Mouse (Mus musculus): ENCODE measurements at regions not wholly inside any gene's neighbourhood (a gene's known extent, or its start where the extent isn't known, plus 50 kb on each side); places are given as distances from the start of the nearest gene placed in this dataset.

GRCm38 (mm10) chr1:75888499-75889208 lies 342.6 kb downstream of the Slc4a3 start:
- Histone ChIP-seq H3K36me3 (no peaks in the 10 kb centered on the region), H3K4me3 (no peak overlapping the region), H3K27ac (no peak overlapping the region), H3K27me3 (ENCODE audit: insufficient read depth, poor library complexity, severe bottlenecking) (peaks cover 7% of the 10 kb centered on the region; the same call in 1 of the 2 replicates), H3K9me3 (no peaks in the 10 kb centered on the region), H3K4me1 (no peaks in the 10 kb centered on the region)
- DNase-seq (ENCODE audit: low spot score), result no peak
- 25% methylated on average over 9 of the region's 9 CpGs for WGBS

GRCm38 (mm10) chr1:75889847-75890591 lies 344.0 kb downstream of the Slc4a3 start:
- H3K36me3 ChIP-seq, result no peaks in the 10 kb centered on the region
- no peak for DNase-seq (ENCODE audit: low spot score)

GRCm38 (mm10) chr1:75890636-75891276 lies 344.7 kb downstream of the Slc4a3 start:
- H3K4me1 ChIP-seq, result no peaks in the 10 kb centered on the region
- H3K4me3 ChIP-seq, result no peak overlapping the region
- no peaks in the 10 kb centered on the region for H3K36me3 ChIP-seq
- peaks cover 7% of the 10 kb centered on the region; the same call in 1 of the 2 replicates for H3K27me3 ChIP-seq (ENCODE audit: insufficient read depth, poor library complexity, severe bottlenecking)
- DNase-seq (ENCODE audit: low spot score), result no peak
- no peak overlapping the region for H3K27ac ChIP-seq
- 82% methylated on average over 10 of the region's 10 CpGs for WGBS
- H3K9me3 ChIP-seq, result no peaks in the 10 kb centered on the region

More at GRCm38 (mm10) chr1:75889847-75890591, 344.0 kb downstream of the Slc4a3 start:
- 70% methylated on average over 4 of the region's 4 CpGs for WGBS
- Histone ChIP-seq H3K27ac (no peak overlapping the region), H3K4me1 (no peaks in the 10 kb centered on the region), H3K27me3 (ENCODE audit: insufficient read depth, poor library complexity, severe bottlenecking) (peaks cover 7% of the 10 kb centered on the region; the same call in 1 of the 2 replicates), H3K9me3 (no peaks in the 10 kb centered on the region), H3K4me3 (no peak overlapping the region)

GRCm38 (mm10) chr1:75895550-75895949 lies 349.5 kb downstream of the Slc4a3 start:
- WGBS, result 97% methylated on average over 1 of the region's 1 CpGs
- Histone ChIP-seq H3K27me3 (ENCODE audit: insufficient read depth, poor library complexity, severe bottlenecking) (no peaks in the 10 kb centered on the region), H3K27ac (no peak overlapping the region), H3K4me3 (no peak overlapping the region), H3K9me3 (no peaks in the 10 kb centered on the region), H3K36me3 (no peaks in the 10 kb centered on the region), H3K4me1 (no peaks in the 10 kb centered on the region)
- DNase-seq (ENCODE audit: low spot score), result no peak

- no peaks in the 10 kb centered on the region for H3K4me1 ChIP-seq
- H3K9me3 ChIP-seq, result no peaks in the 10 kb centered on the region
- no peaks in the 10 kb centered on the region for H3K36me3 ChIP-seq
- WGBS, result 50% methylated on average over 1 of the region's 1 CpGs
- peak; percentile 38 for DNase-seq (ENCODE audit: low spot score)
- no peak overlapping the region for H3K27ac ChIP-seq
- H3K27me3 ChIP-seq (ENCODE audit: insufficient read depth, poor library complexity, severe bottlenecking), result no peaks in the 10 kb centered on the region
- H3K4me3 ChIP-seq, result no peak overlapping the region
Measured at GRCm38 (mm10) chr1:75901146-75901545, 355.1 kb downstream of the Slc4a3 start.

GRCm38 (mm10) chr1:75905699-75906470 lies 359.8 kb downstream of the Slc4a3 start:
- H3K9me3 ChIP-seq, result no peaks in the 10 kb centered on the region
- no peaks in the 10 kb centered on the region for H3K4me1 ChIP-seq
- WGBS, result 69% methylated on average over 9 of the region's 9 CpGs
- no peaks in the 10 kb centered on the region for H3K36me3 ChIP-seq
- no peak overlapping the region for H3K27ac ChIP-seq
- H3K4me3 ChIP-seq, result no peak overlapping the region
- no peak for DNase-seq (ENCODE audit: low spot score)
- H3K27me3 ChIP-seq (ENCODE audit: insufficient read depth, poor library complexity, severe bottlenecking), result no peaks in the 10 kb centered on the region

- Histone ChIP-seq H3K27me3 (ENCODE audit: insufficient read depth, poor library complexity, severe bottlenecking) (peaks cover 8% of the 10 kb centered on the region; the same call in 1 of the 2 replicates), H3K4me1 (peaks cover 8% of the 10 kb centered on the region), H3K36me3 (no peaks in the 10 kb centered on the region), H3K4me3 (no peak overlapping the region), H3K9me3 (no peaks in the 10 kb centered on the region), H3K27ac (no peak overlapping the region)
- 83% methylated on average over 2 of the region's 2 CpGs for WGBS
- DNase-seq (ENCODE audit: low spot score), result no peak
Measured at GRCm38 (mm10) chr1:75915311-75915710, 369.2 kb downstream of the Slc4a3 start.

GRCm38 (mm10) chr1:75916181-75916580 lies 370.1 kb downstream of the Slc4a3 start:
- 34% methylated on average over 2 of the region's 2 CpGs for WGBS
- H3K9me3 ChIP-seq, result no peaks in the 10 kb centered on the region
- no peak overlapping the region for H3K27ac ChIP-seq
- peaks cover 8% of the 10 kb centered on the region; the same call in 1 of the 2 replicates for H3K27me3 ChIP-seq (ENCODE audit: insufficient read depth, poor library complexity, severe bottlenecking)
- DNase-seq (ENCODE audit: low spot score), result no peak
- H3K4me3 ChIP-seq, result no peak overlapping the region
- H3K4me1 ChIP-seq, result peaks cover 8% of the 10 kb centered on the region
- no peaks in the 10 kb centered on the region for H3K36me3 ChIP-seq

- Histone ChIP-seq H3K4me1 (peaks cover 8% of the 10 kb centered on the region), H3K27ac (no peak overlapping the region), H3K36me3 (no peaks in the 10 kb centered on the region), H3K4me3 (no peak overlapping the region), H3K9me3 (no peaks in the 10 kb centered on the region), H3K27me3 (ENCODE audit: insufficient read depth, poor library complexity, severe bottlenecking) (peaks cover 8% of the 10 kb centered on the region; the same call in 1 of the 2 replicates)
- WGBS, result 54% methylated on average over 2 of the region's 2 CpGs
- no peak for DNase-seq (ENCODE audit: low spot score)
Measured at GRCm38 (mm10) chr1:75919134-75919533, 373.1 kb downstream of the Slc4a3 start.

GRCm38 (mm10) chr1:75925046-75925445 lies 379.0 kb downstream of the Slc4a3 start:
- no peaks in the 10 kb centered on the region; the same call in 1 of the 2 replicates for H3K27me3 ChIP-seq (ENCODE audit: insufficient read depth, poor library complexity, severe bottlenecking)
- 80% methylated on average over 8 of the region's 8 CpGs for WGBS
- H3K4me3 ChIP-seq, result no peak overlapping the region
- DNase-seq (ENCODE audit: low spot score), result no peak
- no peak overlapping the region for H3K27ac ChIP-seq
- no peaks in the 10 kb centered on the region for H3K4me1 ChIP-seq
- no peaks in the 10 kb centered on the region for H3K36me3 ChIP-seq
- no peaks in the 10 kb centered on the region for H3K9me3 ChIP-seq

GRCm38 (mm10) chr1:75925802-75926201 lies 379.7 kb downstream of the Slc4a3 start:
- Histone ChIP-seq H3K4me3 (no peak overlapping the region), H3K27me3 (ENCODE audit: insufficient read depth, poor library complexity, severe bottlenecking) (no peaks in the 10 kb centered on the region; the same call in 1 of the 2 replicates), H3K4me1 (no peaks in the 10 kb centered on the region), H3K36me3 (no peaks in the 10 kb centered on the region), H3K27ac (no peak overlapping the region), H3K9me3 (no peaks in the 10 kb centered on the region)
- DNase-seq (ENCODE audit: low spot score), result peak; percentile 80
- WGBS, result 36% methylated on average over 9 of the region's 9 CpGs

GRCm38 (mm10) chr1:75931852-75932251 lies 385.8 kb downstream of the Slc4a3 start:
- WGBS, result 68% methylated on average over 2 of the region's 2 CpGs
- H3K27ac ChIP-seq, result no peak overlapping the region; the same call in 1 of the 2 replicates
- no peaks in the 10 kb centered on the region for H3K27me3 ChIP-seq (ENCODE audit: insufficient read depth, poor library complexity, severe bottlenecking)
- no peaks in the 10 kb centered on the region for H3K36me3 ChIP-seq
- H3K4me3 ChIP-seq, result no peak overlapping the region
- no peak for DNase-seq (ENCODE audit: low spot score)
- H3K4me1 ChIP-seq, result peaks cover 25% of the 10 kb centered on the region
- H3K9me3 ChIP-seq, result no peaks in the 10 kb centered on the region
